Mouse (Mus musculus) myocyte (in vitro differentiated cells): ENCODE measurements at regions not wholly inside any gene's neighbourhood (a gene's known extent, or its start where the extent isn't known, plus 50 kb on each side); places are given as distances from the start of the nearest gene placed in this dataset.

Experiments used
- E2F4 ChIP-seq: IDR thresholded peaks from one replicate; pipeline ENCODE4 v1.6.1; 2011; ENCODE audit warnings: mild to moderate bottlenecking, control low read depth, moderate library complexity; ENCODE audit not compliant: insufficient read depth
- MYOD1 ChIP-seq, 3 experiments: IDR thresholded peaks; one replicate each; pipeline ENCODE4 v1.6.1; 2011; ENCODE audit warnings: control low read depth in 2 of 3, low read depth in 2 of 3, mild to moderate bottlenecking in 2 of 3, moderate library complexity in 1 of 3; ENCODE audit not compliant: insufficient read length in 2 of 3, control insufficient read depth in 1 of 3

- TF ChIP-seq MYOD1 (IDR thresholded peaks at IDR 0.05; ENCODE audit: control insufficient read depth in 1 of 3, insufficient read length in 2 of 3, low read depth in 2 of 3) (peak; percentile 25 to 40 (median 32)), E2F4 (no peak)
These were observed 138.3 kb upstream of the 1600014C23Rik start for GRCm38 (mm10) chr17:45871666-45872653.
